Mouse (Mus musculus) frontal cortex, postnatal 25 days (tissue): ENCODE data around the gene Aup1.
A peak's percentile ranks its signal among the peaks of the same experiment; 100 is the strongest.

ENCODE experiments used
- DNase-seq, 2 experiments: peaks; one replicate each; pipeline ENCODE4 v3.0.0; 2022; ENCODE audit warnings: low spot score in 2 of 2

Aup1 gene

DNA sequence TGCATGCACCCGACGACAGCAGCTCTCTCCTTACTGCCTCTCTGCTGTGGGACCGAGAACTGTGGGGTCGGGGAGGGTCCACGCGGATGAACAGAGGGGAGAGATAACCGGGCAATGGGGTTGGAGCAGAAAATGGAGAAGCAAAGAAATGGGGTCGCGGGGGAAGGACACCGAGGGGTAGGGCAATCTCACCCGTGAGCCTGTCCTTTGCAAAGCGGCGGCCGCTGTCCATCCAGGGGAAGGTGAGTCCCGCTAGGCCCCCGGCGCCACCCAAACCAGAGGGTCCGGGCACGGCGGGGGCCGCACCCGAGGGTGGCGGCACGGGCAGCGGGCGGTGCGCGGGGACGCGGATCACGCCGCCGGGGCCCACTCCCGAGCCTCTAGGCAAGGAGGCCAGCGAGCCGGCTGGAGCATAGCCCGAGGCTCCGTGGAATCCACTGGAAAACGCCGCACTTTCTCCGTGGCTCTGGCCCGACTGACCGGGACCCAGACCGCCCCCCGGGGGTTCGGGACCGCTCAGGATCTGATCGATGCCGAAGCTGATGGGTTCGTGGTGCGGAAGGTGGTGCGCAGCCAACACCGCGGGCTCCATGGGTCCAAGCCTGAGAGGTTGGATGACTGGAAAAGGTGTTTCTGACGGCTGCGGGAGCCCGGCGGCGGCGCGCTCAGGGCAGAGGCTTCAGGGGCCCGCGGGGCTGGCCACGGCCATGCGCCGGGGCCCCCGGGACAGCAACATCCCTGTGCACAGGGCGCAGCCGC is 15.3 kb downstream of the Aup1 start:
- DNase-seq, result no peak

DNA sequence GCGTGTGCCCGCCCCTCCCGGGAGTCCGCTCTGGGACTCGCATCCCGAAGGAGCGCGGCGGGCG is 15.8 kb downstream of the Aup1 start, which contains the start of gene Tlx2:
Gene Tlx2 (minus strand): TSS at position 47 of the 64 bp plus-strand sequence.
- DNase-seq, result no peak

DNA sequence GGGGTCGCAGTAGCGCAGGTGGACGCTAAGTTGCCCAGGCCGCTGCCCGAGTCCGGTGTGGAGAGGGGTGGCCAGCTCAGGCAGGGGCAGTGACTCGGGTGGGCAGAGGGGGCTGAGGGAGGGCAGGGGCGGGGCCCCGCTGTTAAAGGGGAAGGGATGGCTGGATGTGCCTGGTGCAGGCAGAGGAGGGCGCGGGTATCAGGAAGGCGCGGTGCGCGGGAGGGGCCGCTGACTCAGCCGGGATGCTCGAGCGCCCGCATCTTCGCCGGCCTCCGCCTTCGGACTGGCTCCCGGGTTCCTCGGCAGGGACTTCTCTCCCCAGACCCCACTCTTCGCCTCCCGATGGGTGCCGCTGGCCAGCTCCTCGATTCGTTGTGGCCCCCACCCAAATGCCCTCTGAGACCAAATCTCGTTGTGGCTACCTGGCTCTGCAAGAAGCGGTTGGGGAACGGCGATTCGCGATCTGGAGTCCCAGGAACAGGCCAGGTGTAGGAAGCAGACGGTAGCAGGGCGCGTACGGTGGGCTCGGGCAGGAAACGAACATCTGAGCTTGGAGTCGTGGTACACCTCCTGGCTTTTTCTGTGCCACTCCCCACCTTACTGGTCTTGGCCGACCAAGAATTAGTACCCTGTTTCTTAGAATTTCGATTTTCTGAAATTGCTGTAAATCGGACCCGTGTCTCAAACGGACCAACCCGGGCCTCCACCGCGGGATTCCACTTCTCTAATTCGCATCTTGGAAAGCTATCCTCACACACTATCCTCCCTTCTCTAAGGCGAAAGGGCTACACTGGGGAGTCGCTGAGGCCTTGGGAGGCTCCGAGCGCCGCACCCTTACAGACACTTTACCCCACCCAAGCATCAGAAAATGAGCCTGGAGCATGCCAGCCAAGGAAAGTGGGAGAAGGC is 16.2 kb downstream of the Aup1 start:
- no peak for DNase-seq

DNA sequence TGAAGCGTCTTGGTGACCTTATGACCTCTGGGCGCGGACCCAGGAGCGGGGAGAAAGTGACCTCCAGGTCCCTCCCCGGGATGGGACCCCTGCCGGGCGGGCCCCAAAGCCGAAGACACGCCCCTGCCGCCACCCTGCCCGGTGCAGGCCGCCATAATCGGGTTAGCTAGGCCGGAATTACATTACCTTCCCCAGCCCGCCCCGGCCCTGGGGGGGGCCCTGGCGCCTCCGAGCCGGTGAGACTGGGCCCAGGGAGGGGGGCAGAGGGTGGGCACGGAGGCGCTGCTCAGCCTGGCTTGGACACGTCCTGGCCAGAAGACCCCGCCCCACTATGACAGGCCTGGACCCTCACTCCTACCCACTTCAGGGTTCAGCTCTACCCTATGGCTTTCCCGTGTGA is 16.9 kb downstream of the Aup1 start:
- DNase-seq, result no peak

DNA sequence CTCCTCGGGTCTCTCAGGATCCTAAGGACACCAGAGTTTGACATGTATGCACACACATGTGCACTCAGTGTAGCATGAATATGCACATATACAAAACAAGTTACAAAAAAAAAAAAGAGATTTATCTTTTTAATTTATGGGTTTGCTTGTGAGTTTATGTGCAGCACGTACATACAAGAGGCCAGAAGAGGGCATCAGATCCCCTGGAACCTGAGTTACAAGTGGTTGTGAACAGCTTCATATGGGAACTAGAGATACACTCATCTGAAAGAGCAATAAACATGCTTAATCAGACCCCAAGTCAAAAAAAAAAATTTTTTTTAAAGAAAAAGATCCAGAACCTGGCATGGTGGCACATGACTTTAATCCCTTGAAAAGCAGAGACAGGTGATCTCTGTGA is 20.7 kb downstream of the Aup1 start:
- DNase-seq, result no peak

DNA sequence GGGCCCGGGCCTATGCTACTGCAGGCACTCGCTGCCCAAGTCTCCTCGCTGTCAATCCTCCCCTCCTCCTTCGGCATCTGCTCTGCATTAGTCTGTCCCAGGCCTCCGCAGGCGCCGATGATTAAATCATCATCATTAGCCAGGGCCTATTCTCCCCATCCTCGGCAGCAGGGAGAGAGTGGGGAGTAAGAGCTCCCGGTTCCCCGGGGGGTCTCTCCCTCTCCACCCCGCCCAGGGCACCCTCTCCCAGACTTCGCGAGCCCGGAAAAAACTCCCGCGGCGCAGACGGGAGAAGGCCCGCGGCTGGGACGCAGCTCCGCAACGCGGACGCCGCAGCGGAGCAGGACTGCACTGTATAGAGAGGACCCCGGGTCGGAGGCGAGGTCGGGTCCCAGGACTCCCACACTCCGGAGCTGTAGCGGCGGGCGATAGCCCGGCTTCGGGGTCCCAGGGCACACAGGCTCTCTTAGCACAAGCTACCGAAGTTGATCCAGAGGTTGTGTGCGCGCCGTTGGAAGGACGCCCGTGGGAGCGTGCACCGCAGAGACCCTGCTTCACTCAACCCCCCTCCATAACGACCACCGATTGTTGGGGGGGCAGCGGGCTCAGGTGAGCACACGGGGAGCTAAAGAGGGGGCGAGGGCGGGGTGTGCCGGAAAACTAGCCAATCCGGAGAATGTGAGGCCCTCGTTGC is 23.5 kb downstream of the Aup1 start, which contains the start of gene Pcgf1:
Gene Pcgf1 (plus strand): TSS at position 240 of the 694 bp plus-strand sequence.
- no peak for DNase-seq

DNA sequence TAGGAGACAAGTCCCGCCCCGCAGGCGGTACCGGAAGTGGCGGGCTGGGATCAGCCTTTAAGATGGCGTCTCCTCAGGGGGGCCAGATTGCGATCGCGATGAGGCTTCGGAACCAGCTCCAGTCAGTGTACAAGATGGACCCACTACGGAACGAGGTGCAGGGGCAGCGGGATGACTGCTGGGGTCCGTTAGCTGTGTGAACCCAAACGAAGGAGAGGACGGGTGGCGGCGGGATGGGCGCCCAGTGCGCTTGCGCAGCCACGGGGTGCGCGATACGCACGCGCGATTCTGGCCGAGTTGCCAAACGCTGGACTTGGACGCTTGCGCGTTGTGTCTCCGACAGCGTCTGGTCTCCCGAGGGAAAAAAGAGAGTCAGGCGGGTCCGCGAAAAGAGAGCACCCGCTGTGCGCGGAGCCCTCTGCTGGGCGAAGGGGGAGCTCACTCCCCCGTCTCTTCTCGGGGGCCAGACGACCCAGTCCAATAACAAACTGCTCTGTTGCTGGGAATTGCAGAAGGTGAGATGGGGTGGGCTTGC is 24.1 kb downstream of the Aup1 start:
- DNase-seq, result peak; percentile 99 to 100

DNA sequence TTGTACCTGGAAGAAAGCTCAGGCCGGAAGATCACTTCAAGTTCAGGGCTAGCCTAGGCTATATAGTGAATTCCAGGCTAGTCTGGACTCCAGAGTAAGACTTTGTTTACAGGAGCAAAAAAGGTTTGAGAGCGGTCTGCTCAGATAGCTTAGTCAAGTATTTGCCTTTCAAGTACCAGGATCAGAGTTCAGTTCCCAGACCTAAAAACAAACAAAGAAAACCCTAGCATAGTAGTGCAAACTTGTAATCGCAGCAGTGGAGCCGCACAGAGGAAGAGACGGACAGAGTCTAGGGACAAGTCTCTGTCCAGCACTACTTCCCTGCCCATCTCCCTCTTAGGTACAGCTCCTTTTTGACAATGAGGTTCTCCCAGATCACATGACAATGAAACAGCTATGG is 25.9 kb downstream of the Aup1 start:
- no peak for DNase-seq

DNA sequence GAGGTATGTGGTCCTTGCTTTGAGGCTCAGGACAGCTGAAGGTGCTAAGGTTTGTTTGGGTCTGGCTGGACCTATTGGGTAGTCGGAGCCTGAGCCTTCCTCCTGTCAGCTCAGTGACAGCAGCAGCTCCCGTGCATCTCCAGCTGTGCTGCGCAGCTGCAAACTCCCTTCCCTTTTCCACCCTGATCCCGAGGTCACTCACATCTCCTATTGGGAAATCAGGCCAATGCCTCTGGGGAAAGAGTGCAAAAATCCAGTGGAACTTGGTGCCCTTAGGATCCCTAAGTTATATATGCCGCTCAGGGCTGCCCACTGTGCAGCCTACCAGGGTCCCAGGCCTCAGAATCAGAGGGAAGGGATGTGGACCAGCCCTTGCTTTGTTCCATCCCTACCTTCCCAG is 29.2 kb downstream of the Aup1 start:
- DNase-seq, result no peak

DNA sequence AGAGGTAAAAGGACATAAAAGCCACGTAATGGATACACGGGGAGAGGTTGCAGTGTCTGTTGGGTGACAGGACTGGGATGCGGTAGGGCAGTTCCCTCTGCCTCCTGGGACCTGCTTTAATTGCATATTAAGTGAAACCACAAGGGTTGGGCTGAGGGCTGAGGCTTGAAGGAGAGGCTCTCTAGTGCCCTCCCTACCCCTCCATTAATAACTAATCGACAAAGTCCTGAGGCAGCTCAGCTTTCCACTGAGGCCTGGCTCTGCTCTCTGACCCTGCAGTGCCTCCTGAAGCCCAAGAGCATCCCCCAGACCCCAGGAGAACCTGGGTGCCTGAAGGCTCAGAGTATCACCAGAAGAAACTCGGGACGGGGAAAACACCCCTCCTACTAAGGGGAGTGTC is 30.2 kb downstream of the Aup1 start:
- DNase-seq, result no peak

DNA sequence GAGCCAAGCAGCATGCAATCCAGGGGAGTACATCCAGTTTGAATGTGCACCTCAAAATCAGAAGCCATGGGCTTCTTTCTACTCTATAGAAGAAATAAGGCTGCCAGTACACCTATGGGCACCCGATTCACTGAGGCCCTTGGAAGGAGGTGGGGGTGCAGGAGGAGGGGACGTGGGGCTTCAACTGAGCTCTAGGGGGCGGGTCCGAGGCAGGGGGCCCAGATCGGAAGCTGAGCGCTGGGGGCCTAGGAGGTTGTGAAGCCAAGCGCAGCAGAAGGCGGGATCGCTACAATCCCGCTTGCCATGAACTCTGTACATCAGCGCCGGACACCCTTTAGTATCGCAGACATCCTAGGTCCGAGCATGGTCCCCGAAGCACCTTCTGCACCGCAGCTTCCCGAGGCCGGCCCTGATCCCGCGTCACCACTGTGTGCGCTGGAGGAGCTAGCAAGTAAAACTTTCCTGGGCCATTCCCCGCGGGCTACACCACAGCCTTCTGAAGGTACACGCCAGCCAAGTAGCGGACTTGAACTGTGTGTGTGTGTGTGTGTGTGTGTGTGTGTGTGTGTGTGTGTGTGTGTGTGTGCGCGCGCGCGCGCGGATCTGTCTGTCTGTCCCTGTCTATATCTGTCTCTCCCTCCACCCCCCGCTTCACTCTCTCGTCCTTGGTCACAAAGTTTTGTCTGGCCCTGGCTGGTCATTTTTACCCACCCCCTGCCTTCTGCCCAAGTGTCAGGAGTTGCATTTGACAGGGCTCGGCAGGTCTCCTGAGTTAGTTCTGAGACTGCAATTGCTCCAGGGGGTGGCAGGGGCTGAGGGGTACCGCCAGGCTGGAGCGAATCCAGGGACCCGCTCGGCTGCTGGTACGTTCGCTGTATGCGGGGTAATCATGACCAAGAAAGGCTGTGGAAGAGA is 32.1 kb downstream of the Aup1 start, which contains the start of gene Lbx2:
Gene Lbx2 (plus strand): TSS at position 247 of the 915 bp plus-strand sequence.
- no peak for DNase-seq

DNA sequence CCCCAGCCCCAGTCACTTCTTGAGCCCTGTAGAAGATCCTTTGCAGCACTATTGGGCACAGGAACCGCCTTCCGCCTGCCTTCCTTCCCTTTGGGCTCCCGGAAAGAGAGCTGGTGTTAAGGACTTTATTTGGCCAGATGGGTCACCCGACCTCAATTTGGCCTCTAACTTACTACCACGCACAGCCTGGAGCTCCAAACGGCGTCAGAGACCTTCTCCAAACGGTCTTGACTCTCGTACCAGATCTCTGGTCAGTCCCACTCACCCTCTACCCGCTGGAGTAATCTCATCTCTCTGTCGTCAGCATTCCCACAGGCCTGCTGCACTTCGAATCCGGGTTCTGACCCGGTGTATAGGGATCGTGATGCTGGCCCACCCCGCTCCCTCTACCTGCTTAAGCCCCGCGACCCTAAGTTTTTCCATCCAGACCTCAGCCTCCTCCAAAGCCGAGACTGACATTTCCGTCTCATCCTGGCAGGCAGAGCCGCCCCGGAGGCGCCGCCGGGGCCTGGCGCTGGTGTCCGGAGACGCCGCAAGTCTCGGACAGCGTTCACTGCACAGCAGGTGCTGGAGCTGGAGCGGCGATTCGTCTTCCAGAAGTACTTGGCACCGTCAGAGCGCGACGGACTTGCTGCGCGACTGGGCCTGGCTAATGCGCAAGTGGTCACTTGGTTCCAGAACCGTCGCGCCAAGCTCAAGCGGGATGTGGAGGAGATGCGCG is 33.0 kb downstream of the Aup1 start:
- no peak for DNase-seq

DNA sequence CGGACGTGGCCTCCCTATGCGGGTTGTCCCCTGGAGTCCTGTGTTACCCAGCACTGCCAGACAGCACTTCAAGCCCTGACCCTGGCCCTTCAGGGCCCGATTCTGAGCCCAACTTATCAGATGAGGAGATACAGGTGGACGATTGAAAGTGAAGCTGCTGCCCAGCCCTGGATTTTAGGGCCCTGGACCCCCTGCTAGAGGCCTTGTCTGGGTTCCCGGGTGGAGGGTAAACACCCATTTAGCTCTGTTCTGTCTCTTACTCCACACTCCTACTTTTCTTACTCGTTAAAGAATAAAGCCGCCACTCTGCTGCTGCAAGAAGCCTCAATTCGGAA is 33.6 kb downstream of the Aup1 start:
- DNase-seq, result no peak

DNA sequence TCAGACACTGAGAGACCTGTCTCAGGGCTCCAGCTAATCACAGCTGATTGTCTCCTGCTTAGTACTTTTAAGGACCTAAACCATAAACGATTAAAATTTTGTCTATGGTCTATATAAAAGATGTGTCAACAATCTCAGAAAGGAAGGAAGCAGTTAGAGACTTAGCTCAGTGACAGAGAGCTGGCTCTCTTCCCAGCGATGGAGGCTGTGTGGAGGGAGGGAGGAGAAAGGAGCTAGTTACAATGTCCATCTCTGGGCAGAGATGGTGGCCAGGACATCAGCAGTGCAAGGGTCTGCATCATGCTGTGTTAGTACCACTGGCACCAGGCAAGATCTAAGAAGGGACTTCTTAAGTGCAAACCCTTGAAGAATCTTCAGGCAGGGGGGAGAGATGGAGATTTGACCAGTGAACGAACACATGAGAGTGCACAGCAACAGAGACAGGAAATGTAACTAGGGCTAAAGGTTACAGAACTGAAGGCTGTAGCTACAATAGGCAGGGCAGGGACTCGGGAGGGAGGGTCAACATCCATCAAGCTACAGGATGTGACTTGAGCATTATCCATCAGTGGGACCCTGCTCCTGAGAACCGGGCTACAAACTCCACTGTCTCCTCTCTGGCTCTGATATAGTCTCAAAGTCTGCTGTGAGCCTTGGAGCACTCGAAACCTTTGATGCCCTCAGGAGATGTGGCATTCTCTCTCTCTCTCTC is 38.3 kb downstream of the Aup1 start:
- DNase-seq, result no peak

DNA sequence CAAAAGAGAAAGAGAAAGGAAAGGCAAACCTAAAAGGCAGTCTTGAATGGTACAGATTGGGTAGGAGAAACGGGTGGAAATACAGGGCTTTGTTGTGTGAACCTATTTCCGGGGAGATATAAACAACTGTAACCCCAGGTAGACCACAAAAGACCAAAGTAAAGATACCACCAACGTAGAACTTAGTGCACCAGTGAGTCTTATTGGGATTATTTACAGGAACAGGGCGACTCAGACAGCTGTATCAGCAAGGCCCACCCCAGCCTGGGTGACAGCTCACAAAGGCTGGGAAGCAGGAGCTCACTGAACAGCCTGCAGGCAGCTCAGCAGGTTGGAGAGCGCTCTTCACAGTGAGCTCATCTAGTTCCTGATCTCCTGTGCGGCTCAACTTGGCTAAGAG is 41.6 kb downstream of the Aup1 start:
- DNase-seq, result no peak

DNA sequence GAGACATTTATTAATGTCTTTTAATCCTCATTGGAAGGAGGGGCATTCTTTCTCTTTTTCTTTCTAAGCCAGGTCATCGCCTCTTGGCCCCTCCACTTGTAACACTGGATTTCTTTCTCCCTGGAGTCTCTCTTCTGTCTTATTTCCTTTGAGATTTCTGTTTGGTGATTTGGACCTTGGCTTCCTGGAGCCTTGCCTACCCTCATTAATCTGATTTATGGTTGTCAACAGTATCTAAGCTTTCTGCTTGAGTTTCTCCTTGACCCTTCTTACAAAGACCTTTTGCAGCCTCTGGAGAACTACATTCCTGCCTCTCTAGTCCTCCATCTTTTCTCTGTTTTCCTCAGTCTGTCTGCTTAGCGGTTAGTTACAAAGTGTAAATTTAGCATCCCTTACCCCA is 44.1 kb downstream of the Aup1 start:
- no peak for DNase-seq

DNA sequence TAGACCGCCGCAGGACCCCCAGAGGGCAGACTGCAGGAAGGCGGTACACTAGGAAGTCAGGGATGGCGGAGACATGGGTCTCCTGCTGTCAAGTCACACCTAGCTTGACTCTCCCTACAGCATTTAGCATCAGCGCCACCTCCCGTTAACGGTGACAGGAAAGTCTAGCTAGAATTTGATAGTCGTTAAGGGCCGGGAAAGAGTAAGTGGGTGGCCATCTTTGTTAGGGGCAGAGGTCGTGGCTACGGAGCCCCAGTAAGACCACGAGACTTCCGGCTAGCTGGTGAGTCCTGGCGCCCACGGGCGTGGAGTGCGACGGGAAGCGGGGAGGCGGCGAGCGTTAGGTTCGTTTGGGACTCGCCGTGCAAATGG is 47.0 kb downstream of the Aup1 start, which contains the start of the genes Ccdc142 and Gm42688:
Gene Ccdc142 (plus strand): TSS at position 286 of the 372 bp plus-strand sequence.
Gene Gm42688 (plus strand): TSS at position 302 of the 372 bp plus-strand sequence.
- peak; percentile 78 to 80 for DNase-seq

DNA sequence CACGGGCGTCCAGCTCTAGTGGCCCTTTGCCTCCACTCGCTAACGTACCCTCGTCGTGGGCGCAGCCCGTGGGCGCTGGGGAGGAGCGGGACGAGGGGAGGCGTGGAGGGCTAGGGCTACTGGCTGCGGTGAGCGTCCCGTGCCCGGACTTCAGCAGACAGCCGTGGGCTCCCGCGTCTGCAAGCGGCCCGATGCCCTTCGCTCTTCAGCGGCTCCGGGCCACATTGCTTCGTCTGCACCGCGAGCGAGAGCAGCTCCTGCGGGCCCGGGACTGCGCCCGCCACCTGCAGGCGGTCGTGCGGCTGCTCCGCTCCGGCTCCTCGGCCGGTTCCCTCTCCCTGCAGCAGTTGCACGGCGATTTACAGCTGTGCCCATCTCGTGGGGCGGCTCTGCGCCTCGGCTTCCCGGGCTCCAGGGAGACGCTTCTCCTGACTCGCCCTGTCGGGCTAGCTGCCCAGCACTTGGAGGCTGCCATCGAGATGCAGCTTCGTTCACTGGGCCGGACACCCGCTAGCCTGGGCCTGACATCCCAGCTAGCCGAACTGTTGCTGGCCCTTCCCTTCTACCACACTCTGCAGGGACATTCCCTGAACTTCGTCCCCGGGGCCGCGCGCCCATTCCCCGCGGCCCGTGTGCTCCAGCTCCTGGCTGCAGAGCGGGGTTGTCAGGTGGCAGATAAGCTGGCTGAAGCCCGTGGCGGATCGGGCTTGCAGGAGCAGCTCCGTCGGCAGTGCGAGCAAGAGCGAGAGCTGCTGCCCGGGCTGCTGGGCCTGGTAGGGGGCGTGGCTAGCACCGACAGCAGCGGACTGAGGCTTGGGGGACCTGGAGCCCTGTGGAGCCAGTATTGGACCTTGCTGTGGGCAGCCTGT is 47.6 kb downstream of the Aup1 start:
- DNase-seq, result peak in 1 of 2 experiments; percentile 25

DNA sequence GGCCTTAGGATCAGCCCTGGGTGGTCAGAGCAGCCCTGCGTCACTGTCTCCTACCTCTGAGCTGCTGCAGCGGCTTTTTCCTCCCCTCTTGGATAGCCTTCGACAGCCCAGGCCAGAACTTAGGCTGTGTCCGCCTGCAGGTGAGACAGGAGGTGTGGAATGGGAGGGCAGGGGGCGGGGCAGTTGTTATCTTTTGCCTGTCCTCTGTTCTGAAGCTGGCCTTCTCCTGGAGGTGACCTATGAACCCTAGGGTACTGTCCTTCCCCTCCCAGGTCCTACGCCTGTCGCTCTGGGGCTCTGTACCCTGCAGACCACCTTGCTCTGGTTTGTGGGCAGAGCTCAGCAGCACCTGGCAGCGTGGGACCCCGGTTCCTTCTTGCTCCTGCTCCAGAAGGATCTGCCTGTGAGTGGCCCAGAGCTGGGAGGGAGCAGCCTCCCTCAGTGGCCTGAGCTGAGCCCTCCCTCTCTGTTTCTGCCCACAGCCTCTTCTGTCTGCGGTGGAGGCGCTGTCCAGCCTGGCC is 48.9 kb downstream of the Aup1 start:
- DNase-seq, result no peak
